Mouse (Mus musculus): ENCODE measurements at regions not wholly inside any gene's neighbourhood (a gene's known extent, or its start where the extent isn't known, plus 50 kb on each side); places are given as distances from the start of the nearest gene placed in this dataset.

GRCm38 (mm10) chr14:105751762-105752161, 144.9 kb downstream of the Spry2 start:
- no peak for TF ChIP-seq GATA1 (IDR thresholded peaks at IDR 0.05; ENCODE audit: borderline replicate concordance, low read length)
- TF ChIP-seq FLI1 (IDR thresholded peaks at IDR 0.05; ENCODE audit: low read length), result no peak

Data from megakaryocyte, embryonic 14.5 days (primary cell).